Comparison of ENCODE assay signal across 5 mouse cellular contexts in genomic region chr8:120091032-120091431, GRCm38 (mm10).
"Had no signal": no experiment of that assay in that cellular context is flagged by ENCODE, and none has a peak within 500 bp of the region (broad histone marks: within the 10 kb centered on the region; RNA-seq: fewer than 3 reads in every experiment).

No protein-coding gene starts in this region.

- DNase-seq: kidney, postnatal 14 days; liver, embryonic 13.5 days; liver, postnatal 0 days; right cerebral cortex, postnatal 25 days; thymus, postnatal 4 days had no signal
